Mouse (Mus musculus): ENCODE results near the gene Pip5k1b. TPM values are rescaled to one million over a fixed set of nuclear protein-coding genes. Genes with fewer than 3 reads are reported as not detected.

Gene Pip5k1b
- total RNA-seq, 1 experiment from 2014 or later, result 30.5 TPM

DNA sequence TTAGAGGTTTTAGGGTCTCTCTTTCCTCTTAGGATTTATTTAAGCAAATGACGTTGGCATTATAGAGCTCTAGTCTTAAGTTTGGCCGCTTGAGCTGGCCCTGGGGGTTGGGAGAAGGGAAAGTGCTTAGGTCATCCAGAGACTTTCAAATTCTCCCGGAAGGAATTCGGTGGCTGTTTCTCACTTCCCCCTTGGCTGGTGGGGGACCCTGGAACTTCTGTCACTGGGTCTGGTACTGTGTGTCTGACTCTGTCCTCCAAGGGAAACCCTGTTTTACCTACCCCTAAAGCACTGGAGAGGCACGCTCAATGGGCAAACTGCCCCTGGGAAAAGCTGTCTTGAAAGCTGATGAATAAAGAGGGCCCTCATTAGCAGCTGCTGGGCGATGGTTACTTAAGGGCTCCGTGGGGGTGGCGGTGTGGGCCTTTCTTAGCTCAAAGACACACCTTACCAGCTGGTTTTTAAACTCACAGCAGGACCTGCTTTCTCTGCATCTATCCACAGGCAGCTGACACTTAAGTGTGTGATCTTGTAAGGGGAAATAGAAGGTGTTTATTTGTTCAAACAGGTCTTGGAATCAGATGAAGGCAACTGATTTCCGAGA, 301.9 kb downstream of the Pip5k1b start:
- ATAC-seq (ENCODE audit: extremely low read depth, insufficient number of reproducible peaks, low FRiP score, poor library complexity, severe bottlenecking), result no peak

DNA sequence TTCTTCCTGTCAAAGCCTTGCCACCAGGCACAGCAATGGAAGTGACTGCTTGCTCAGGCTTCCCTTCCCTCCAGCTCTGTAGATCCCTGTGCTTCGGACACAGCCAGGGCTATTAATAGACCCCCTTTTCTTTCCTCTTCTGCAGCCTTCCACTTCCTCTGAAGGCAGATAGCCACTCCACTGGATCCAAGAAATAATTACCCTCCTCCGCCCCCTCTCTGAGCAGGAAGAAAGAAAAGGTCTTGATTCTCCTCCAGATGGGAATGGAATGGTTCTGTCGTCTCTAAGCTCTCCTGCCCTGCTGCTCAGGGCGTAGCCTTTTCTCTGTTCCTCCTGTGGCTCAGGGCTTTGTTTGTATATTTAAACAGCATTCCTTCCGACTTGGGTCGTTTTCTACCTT, 303.8 kb downstream of the Pip5k1b start:
- no peak for ATAC-seq (ENCODE audit: extremely low read depth, insufficient number of reproducible peaks, low FRiP score, poor library complexity, severe bottlenecking)

Other genes starting within 250 kb of the Pip5k1b start
- gene Fam122a, start 78.5 kb downstream of the Pip5k1b start, total RNA-seq (2017), result 41.4 and 44.2 TPM in 2 replicates
- gene Tmem252, start 118.1 kb upstream of the Pip5k1b start, total RNA-seq (2017), result not detected in 2 replicates

Measured in neutrophil, adult 5-6 weeks (primary cell).